Mouse (Mus musculus): Measurements from ENCODE around the gene Parp12. TPM values are rescaled to one million over a fixed set of nuclear protein-coding genes. Genes with fewer than 3 reads are reported as not detected.
A peak's percentile ranks its signal among the peaks of the same experiment; 100 is the strongest.

Gene Parp12
- total RNA-seq (2021), result 1 to 10 TPM; 7.3 to 7.9 TPM
- long read RNA-seq, experiment 1, partial matches to known transcripts, result 2 of 6 reads
- long read RNA-seq, experiment 1, other reads (novel, unspliced or antisense), result 1 of 6 reads
- long read RNA-seq, experiment 2, result 0 reads

DNA sequence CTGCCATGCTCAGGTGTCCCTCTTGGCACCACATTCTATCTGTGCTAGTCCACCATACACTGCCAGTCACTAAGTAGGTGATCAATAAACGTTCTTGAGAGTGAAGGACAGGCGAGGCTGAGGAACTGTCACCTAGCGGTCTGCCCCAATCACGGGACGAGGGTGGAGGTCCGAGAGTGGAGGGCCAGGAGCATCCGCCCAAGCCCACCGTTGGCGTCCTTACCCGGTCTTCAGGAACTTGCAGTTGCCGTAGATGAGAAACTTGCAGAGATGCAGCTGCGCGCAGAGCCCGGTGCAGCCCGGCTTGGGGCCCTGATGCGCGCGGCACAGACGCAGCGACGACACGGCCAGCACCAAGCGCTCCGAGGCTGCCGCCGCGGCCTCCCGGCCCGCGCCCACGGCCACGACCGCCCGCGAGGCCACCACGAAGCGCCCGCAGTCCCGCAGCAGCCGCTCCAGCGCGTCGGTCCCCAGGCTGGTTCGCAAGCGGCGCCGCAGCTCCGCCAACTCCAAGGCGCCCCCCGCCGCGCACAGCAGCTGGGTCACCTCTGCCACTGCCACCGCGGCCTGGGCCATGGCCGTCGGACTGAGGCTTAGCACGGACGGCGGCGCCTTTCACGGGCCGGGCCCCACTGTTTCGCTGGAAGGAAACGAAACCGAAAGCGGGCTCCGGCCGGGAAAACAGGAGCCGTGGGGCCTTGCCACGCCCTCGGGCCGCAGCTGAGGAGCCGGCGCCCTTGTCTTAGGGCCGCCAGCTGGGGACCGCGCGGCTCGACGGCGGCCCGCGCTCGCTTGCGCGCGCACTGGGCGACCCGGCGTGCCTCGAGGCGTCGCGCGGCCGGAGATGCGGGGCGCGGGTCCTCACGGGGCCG is at the start of gene Parp12:
Gene Parp12, minus strand, starts transcription at position 766 of the 872 bp plus-strand sequence.
- DNase-seq (ENCODE audit: low spot score in 2 of 2), result peak; percentile 45 to 47

DNA sequence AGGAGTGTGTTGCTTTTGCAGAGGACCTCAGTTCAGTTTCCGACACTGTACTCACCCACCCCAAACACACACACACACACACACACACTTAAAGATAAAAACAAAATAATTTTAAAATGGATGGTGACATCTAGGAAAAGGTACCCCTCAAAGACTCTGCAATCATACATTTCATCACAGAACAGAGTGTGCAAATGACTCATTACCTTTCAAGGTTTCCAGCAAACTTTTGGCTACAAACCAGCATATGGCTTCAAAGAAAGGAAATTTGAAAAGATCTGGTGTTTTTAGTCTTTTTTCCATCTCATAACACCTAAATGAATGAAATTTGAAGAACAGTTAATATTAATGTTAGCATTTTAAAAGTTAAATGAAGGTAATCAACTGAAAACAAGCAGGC is 46.7 kb upstream of the Parp12 start:
- no peak for DNase-seq (ENCODE audit: low spot score in 2 of 2)

DNA sequence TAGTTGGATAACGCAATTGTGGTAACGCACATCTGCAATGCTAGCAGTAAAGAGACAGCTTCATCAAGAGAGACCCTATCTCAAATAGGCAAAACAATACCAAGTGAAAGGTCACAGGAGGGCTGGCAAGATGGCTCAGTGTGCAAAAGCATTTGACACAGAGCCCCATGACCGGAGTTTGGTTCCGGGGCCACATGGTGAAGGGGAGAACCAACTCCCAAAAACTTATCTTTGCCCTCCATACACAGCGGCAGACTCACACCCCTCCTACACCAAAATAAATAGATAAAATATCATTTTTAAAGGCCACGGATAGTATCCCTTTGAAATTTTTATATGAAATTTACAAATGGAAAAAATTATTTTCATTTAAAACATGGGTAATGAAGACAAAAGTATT is 43.8 kb upstream of the Parp12 start:
- no peak for DNase-seq (ENCODE audit: low spot score in 2 of 2)

DNA sequence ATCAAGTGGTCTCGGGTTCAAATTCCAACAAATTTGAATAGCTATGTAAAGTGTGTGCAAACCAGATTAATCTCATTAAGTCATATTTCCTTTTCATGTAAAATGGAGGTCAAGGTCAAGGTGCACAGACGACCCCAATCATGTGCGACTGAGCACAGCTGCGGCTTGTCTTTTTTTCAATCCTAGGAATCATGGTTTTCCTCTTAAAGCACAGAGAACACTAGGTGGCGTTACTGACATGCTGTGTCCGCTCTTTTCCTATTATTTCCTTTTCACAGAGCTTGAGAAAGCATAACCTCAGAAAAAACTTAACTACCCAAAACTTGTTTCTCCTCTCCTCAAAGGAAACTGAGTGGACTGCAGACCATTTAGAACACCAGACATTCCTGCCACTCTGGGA is 27.9 kb upstream of the Parp12 start:
- no peak for DNase-seq (ENCODE audit: low spot score in 2 of 2)

DNA sequence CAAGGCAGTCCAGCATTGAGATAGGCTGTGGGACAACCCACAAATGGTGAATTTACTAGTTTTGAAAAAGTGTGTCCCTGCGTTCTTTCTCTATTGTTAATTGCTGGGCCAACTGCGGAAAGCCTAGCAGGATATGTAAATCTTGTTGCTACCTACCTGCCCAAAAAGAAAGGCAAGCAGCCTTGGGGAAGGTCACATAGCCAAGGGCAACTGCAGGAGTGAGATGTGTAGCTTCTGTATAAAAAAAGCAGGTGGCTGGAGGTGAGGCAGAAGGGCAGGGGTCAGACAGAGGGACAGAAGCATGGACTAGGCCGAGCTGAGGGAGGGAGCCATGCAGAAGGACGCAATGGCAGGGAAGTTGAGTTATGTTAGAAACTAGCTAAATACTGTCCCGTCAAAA is 14.4 kb upstream of the Parp12 start:
- no peak for DNase-seq (ENCODE audit: low spot score in 2 of 2)

DNA sequence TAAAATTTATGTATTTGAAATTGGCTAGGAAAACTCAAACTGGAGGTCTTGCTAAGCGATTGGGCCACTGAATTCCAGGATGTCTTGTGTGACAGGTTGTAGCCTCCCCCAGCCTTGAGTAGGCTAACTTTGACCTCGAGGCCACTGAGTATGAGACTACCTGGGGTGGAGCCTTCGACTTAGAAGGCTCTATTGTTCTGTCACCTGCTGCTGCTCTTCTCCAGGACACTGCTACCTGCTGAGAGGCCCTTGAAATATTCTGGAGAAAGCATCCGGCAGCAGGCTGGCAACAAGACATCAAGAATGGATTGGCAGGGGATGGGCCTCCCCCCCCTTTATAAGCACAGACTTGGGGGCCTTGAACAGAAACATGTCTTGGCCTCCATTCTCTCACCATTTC is 13.3 kb upstream of the Parp12 start:
- DNase-seq (ENCODE audit: low spot score in 2 of 2), result no peak

DNA sequence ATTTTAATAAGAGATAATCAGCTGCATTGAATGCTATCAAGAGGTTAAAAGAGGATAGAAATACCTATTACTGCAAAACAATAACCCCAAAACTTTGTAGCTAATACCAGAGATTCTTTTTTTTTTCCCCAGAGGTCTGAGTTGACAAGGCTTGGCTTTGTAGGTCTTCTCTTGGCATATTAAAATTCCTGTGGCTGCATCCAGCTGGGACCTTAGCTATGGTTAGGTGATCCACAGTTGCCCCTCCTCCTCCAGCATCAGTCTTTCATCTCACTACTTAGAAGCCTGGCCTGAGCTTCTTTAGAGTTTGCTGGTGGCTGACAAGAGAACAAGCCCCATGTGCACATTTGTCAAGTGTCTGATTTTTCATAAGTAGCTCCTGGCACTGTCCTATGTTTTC is 6.6 kb upstream of the Parp12 start:
- DNase-seq (ENCODE audit: low spot score in 2 of 2), result no peak

DNA sequence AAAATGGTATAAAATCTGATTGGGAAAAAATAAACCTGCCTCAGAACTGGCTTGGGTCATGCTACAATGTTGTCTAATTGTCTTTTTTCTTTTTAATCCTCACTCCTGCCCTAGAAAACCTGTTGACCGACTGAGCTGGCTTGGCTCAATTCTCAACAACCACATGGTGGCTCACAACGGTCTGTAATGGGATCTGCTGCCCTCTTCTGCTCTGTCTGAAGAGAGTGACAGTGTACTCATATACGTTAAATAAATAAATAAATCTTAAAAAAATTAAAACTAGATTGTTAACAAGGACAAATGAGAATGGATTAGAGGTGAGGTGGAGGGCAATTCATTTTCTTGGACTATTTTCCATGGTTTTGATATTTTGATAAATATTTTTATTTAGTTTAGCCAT is 2.5 kb upstream of the Parp12 start:
- no peak for DNase-seq (ENCODE audit: low spot score in 2 of 2)

DNA sequence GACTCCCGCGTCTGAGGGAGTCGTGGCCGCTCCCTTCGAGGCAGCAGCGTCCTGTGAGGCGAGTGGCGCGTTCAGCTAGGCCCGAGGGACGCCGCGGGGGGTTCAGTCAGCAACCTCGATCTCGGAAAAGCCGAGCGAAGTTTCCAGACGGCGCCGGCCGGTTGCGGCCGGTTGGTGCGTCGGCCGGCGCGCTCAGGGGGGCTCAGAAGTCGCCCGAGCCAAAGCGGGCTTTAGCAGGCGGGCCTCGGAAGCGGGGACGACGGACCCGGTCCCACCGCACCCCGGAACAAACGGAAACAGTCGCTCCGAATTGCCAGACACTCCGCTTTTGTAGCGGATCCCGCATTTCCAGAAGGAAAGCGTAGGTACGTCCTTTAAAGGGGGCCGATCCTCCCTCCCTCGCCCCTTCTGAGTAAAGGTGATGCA is 320 bp upstream of the Parp12 start:
- no peak for DNase-seq (ENCODE audit: low spot score in 2 of 2)

DNA sequence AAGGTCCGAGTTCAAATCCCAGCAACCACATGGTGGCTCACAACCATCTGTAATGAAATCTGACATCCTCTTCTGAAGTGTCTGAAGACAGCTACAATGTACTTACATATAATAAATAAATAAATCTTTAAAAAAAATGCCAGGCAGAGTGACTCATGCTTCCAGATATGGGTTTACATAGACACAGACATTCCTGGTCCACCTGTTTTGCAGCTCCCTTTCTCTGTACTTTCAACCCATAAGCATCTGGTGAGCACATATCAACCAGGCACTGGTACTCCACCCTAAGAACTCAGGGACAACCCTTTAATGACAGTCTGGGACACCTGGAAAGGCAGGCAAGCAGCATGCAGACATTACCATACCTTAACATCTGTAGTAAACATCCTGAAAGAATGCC is 2.7 kb downstream of the Parp12 start:
- DNase-seq (ENCODE audit: low spot score in 2 of 2), result no peak

DNA sequence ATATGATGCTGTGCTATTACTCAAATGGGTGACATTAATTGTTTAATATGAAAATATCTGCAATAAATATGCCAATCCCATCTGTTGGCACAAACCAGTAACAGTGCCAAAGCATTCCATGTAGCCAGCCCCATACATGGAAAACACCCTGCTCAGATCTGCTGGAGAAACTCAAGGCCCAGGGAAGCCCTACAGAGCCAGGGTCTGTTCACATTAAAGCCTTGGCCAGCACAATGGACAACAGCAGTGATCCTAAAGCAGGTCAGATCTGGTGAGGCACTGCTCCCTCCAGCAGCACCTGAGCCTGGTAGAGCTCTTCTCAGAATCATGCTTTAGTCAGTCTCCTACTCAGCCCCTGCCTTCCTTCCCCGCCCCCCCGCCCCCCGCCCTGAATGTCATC is 5.0 kb downstream of the Parp12 start:
- DNase-seq (ENCODE audit: low spot score in 2 of 2), result no peak

DNA sequence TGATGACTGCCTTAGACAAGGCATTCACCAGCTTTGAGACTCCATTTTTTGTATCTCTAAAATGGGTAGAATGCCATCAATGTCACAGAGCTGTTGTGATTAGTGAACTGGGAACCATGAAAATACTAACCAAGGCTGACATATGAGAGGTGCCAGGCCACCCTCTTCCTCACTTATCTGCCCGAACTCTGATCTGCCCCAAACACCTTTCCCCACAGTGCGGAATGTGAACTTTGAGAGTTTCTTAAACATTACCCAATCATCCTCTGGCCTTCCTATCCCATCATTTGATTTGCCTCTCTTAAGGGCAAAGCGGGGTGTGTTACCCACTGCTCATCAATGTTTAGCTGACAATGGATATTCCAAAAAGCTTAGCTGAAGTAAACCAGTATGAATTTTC is 5.4 kb downstream of the Parp12 start:
- no peak for DNase-seq (ENCODE audit: low spot score in 2 of 2)

DNA sequence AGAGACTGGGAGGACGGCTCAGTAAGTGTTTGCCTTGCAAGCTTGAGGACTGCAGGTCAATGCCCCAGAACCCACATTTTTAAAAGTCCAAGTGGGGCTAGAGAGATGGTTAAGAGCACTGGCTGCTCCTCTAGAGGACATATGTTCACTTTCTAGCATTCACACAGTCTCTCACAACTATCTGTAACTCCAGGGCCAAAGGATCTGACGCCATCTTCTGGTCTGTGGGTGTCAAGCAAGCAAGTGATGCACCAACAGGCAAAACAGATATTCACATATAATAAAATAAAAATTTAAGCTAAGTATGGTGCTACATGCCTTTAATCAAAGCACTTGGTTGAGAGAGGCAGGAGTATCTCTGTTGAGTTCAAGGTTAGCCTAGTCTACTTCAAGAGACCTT is 11.3 kb downstream of the Parp12 start:
- DNase-seq (ENCODE audit: low spot score in 2 of 2), result no peak

DNA sequence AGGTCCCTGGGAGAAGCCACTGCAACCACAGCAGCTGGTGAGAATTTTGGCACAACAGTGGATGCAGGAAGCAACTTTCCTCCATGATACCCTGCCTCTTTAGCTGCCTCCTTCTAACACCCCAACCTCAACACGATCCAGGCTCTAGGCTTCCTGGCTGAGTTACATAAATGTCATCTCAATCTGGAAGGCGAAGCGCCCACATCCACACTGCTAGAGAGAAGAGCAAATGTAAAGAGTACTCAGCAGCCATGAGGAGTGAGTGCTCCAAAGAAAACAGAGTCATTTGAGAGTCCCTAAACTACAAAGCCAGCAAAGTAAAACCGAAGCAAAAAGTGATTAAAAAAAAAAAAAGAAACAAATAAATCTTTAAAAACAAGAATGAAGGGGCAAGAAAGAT is 13.5 kb downstream of the Parp12 start:
- DNase-seq (ENCODE audit: low spot score in 2 of 2), result no peak

DNA sequence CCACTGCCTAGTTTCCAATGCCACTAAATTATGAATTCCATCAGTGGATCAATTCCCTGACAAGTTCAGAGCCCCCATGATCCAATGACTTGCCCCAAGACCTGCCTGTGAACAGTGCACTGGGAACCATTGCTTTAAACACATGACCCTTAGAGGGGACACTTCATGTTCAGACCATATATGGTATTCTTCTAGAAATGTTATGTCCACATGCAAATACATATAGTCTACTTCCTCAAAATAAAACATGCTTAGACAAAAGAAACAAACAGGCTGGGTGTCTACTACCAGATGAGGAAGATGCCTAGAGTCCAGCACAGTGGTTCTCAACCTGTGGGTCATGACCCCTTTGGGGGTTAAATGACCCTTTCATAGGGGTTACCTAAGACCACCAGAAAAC is 41.7 kb downstream of the Parp12 start:
- no peak for DNase-seq (ENCODE audit: low spot score in 2 of 2)

DNA sequence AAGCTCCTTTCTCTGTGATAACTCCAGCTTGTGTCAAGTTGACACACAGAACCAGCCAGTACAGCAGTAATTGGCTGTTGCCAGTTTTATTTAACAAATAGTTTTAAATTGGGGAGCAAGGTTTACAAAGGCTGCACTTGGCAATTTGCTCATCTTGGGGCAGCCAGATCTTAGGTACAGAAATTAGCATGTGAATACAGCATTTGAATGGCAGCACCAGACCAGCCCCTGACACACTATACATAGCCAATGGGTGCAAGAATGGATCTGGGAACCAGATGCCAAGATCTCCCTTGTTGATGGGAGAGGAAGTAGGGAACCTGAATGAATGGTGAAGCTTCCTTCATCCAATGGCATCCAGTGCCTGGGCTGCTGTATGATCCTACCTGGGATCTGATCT is 44.0 kb downstream of the Parp12 start:
- DNase-seq (ENCODE audit: low spot score in 2 of 2), result no peak

DNA sequence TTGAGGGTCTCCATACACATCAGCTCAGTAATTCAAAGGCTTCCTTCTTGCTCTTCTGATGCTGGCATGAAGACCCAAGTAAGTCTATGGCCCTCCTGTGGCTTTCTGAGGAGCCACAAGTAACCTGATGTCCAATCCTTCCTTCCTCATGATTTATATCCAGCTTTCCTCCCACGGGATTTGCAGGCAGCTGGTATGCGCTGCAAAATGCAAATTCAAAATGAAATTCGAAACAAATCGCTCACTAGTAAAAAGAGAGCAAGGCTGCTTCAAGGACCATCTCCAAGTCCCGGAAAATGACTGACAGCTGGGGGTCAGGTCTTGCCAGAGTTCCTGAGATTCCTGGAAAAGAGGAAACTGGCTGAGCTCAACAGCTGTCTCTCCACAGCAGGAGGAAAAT is 45.5 kb downstream of the Parp12 start:
- no peak for DNase-seq (ENCODE audit: low spot score in 2 of 2)

DNA sequence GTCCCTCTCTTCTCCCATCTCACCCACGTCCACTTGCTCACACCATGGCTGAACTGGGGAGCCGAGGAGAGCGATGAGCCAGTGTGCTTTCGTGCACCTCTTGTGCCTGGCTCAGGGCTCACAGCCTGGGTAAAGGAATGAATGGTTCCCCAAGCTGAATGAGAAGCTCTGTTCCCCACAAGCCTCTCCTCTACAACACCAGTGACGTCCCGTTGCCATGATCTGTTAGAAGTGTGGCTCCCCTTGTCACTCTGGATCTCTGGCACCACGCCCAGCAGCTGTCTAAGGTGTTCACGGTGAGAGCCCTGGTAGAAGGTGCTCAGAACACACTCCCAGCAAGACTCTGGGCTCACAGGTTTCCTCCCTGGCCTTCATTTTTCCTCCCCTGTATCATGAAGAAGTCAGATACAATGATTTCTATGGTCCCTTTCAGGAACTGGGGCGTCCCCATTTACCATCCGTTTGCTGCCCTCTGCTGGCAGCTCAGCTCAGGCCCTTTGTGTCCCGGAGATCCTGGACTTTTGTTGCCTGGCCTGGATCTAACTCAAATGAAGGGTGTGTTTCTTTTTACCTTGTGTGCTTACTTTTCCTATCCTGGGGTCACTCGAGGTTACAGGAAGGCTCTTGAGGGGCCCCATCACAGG is 51.1 kb downstream of the Parp12 start:
- peak; percentile 85 to 87 for DNase-seq (ENCODE audit: low spot score in 2 of 2)

DNA sequence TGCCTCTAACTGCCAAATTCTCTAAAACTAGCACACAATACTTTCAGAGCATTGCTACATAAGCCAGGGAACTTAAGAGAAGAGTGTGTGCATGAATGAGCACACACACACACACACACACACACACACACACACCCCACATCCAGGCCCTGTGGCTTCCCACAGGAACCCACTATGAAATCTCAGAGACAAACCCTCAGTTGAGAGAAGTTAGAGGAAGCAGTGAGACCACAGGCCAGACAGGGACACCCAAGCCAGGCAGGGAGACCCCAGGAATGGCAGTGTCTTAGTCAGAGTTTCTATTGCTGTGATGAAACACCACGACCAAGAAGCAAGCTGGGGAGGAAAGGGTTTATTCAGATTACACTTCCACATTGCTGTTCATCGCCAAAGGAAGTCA is 54.6 kb downstream of the Parp12 start:
- DNase-seq (ENCODE audit: low spot score in 2 of 2), result no peak

DNA sequence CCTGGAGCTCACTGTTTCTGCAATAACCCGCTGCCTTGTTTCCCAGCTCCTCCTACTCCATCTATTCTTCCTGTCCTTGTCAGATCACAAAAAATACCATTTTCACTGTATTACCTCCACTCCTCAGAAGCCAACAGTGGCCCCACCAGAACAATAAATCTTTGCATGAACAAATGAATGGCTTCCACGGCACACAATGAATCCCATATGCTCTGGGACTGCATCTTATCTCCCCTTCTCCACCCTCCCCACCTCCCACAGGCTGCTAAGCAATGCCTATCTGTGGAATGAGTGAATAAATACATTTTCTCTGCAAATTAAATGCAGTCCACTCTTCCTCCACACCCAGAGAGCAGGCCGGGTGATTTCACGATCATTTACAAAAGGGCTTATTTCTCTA is 57.0 kb downstream of the Parp12 start:
- no peak for DNase-seq (ENCODE audit: low spot score in 2 of 2)

DNA sequence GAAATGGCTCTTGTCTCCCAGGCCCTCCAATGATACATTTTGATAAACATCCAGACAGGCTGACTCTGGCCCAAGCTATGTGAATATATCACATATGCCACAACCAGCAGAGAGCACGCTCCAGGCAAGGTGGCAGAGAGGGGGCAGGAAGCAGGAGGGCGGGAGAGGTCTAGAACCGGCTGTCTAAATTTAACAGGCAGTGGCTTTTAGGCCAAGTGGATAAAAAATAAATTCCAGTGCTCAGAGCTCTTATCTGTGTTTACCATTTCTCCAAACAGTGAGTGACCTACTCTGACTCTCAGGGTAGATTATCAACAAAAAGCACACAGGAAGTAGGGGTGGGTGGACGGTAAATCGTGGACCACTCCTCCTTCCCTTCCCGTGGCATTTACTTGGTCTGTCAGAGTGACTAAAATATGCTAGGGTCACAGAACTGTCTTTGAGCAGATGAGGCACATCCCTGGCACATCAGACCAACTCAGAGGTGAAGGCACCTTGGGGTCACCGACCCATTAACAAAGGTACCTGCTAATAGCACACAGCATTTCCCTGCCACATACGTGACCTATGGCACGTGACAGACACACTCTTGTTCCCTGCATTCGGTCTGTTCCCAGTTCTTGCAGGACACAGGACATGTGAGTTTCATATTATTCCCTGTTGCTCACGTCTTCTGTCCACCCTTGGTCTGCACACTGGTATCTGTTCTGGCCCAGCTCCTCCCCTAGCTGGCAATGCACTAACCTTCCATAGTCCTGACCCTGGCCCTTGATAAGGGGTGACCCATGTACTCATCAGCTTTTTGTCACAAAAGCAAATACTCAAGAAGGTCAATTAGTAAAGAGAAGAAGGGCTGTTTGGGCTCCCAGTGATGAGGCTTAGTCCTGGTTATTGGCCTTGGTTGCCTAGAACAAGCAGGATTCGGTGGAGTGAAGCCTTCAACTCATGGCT is 58.3 kb downstream of the Parp12 start:
- no peak for DNase-seq (ENCODE audit: low spot score in 2 of 2)

Data from left cerebral cortex, adult 18-20 months (tissue).